Mouse (Mus musculus) C2C12 (cell line): ENCODE measurements at regions not wholly inside any gene's neighbourhood (a gene's known extent, or its start where the extent isn't known, plus 50 kb on each side); places are given as distances from the start of the nearest gene placed in this dataset.

Experiments used
- CTCF ChIP-seq: IDR thresholded peaks from one replicate; pipeline ENCODE4 v1.5.1; 2011; ENCODE audit not compliant: control insufficient read depth, insufficient read depth, insufficient read length
- MAX ChIP-seq: IDR thresholded peaks from one replicate; pipeline ENCODE4 v1.6.1; 2011; ENCODE audit warnings: mild to moderate bottlenecking, control low read depth
- MYOG ChIP-seq: IDR thresholded peaks from one replicate; pipeline ENCODE4 v1.6.1; 2011; ENCODE audit not compliant: control insufficient read depth, insufficient read length; ENCODE audit errors: extremely low read depth

GRCm38 (mm10) chrX:12860168-12860567, 98.3 kb upstream of the Med14 start:
- TF ChIP-seq CTCF (no peak), MYOG (no peak), MAX (no peak)
